Mouse (Mus musculus) stomach, postnatal 0 days (tissue): ENCODE measurements around the gene Cacnb4.

Experiments used
- CTCF ChIP-seq: IDR thresholded peaks from 2 replicates; pipeline ENCODE4 v1.5.1; 2016; ENCODE audit warnings: antibody characterized with exemption, low read depth, mild to moderate bottlenecking, moderate library complexity
- EP300 ChIP-seq: optimal IDR thresholded peaks from 2 replicates; pipeline ENCODE3; 2016; ENCODE audit warnings: antibody characterized with exemption

- TF ChIP-seq CTCF (no peak), EP300 (no peak)
Observed at GRCm38 (mm10) chr2:52615429-52615828, 61.2 kb downstream of the Cacnb4 start.
